Mouse (Mus musculus) retina, postnatal 7 days (tissue): ENCODE results near the gene Gimap8.

Experiments
- DNase-seq: peaks from one replicate; pipeline ENCODE4 v3.0.0-alpha.2; 2012; ENCODE audit warnings: low read depth, low spot score

Gimap8 gene

GRCm38 (mm10) chr6:48702146-48702545 is 55.1 kb downstream of the Gimap8 start:
- DNase-seq: no peak

DNA sequence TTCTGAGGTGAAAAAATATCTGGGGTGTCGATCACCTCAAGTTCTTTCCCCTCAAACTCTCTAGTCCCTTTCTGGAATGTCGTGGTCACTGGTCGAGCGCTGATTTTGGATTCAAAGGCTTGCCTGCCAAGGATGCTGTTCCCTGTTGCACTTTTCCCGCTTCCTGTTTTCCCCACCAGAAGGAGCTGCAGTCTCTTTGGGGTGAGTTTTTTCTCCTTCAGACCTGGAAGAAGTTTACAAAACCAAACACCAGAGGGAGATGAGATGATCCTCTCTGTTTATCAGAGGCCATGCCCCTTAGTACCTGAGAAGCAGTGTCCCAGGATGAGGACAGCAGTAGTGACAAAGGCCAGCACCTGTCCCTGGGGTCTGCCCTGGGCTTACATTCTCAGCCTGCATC is 55.6 kb downstream of the Gimap8 start:
- no peak for DNase-seq

- DNase-seq: no peak
Observed at GRCm38 (mm10) chr6:48704146-48704545, 57.1 kb downstream of the Gimap8 start.

DNA sequence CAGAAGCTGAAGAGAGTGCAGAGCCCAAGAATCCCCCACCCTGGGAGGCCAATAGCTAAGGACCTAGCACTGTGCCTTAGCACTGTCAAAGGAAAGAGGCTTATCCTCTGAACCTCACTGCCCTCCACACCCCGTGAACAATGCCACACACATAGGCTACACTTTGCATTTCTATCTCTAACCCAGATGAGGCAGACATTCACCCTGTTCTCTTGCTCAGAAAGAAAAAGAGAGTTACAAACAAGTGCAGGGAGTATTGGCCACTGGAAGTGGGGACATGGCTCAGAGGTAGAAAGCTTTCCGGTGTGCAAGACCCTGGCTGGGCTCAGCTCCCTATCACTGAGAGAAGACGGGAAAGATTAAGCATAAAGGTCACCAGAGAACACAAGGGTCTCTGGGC is 59.1 kb downstream of the Gimap8 start:
- no peak for DNase-seq
